Comparison of ENCODE assay signal across 8 mouse cellular contexts in the genomic region with DNA sequence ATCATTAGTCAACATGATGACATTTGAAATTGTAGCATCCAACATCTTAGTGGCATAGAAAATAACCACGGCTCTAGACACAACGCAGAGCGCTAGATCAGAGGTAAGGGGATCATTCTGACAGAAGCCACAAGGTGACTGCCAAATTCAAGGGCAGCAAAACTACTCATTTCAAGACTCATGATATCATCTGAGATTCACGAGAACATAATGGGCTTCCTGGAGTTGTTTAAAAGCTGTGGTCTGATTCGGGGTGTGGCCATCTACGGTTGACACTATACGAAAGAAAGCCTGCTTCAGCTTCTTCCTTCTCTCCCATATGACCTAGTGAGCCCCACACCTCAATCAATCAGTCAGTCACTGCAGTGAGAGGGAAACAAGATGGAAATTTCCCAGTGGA.
DNase-seq lines count a peak whose midpoint lies in the region; ATAC-seq and TF ChIP-seq lines count a peak whose summit lies in the region.

No protein-coding gene starts in this region.

- H3K27me3 ChIP-seq in forebrain, embryonic 14.5 days (replicated peaks; ENCODE audit: control insufficient read depth, insufficient read depth, low read length) = no peaks in the 10 kb centered on the region
- H3K27me3 ChIP-seq in forebrain, embryonic 10.5 days (ENCODE audit: poor library complexity, severe bottlenecking) = peaks cover 29% of the 10 kb centered on the region
- H3K27me3 ChIP-seq in liver, embryonic 15.5 days = peaks cover 23% of the 10 kb centered on the region
- peaks cover 29% of the 10 kb centered on the region for H3K27me3 ChIP-seq in liver, embryonic 12.5 days (replicated peaks)
- H3K27me3 ChIP-seq in hindbrain, postnatal 0 days (ENCODE audit: insufficient read depth, low read length) = no peaks in the 10 kb centered on the region
- H3K27me3 ChIP-seq in neural tube, embryonic 14.5 days (ENCODE audit: control insufficient read depth, insufficient read depth, low read length) = no peaks in the 10 kb centered on the region

- TF ChIP-seq CTCF in hindbrain, postnatal 0 days (IDR thresholded peaks at IDR 0.05; ENCODE audit: low read depth) = no peak

- no peaks in the 10 kb centered on the region for H3K9me3 ChIP-seq in forebrain, embryonic 14.5 days (replicated peaks; ENCODE audit: control insufficient read depth, low read length)
- H3K9me3 ChIP-seq in forebrain, embryonic 10.5 days = no peaks in the 10 kb centered on the region
- H3K9me3 ChIP-seq in liver, embryonic 15.5 days (replicated peaks) = no peaks in the 10 kb centered on the region
- no peaks in the 10 kb centered on the region for H3K9me3 ChIP-seq in liver, embryonic 12.5 days (replicated peaks)
- H3K9me3 ChIP-seq in hindbrain, postnatal 0 days (ENCODE audit: low read length) = no peaks in the 10 kb centered on the region
- H3K9me3 ChIP-seq in neural tube, embryonic 14.5 days (ENCODE audit: control insufficient read depth, low read length) = no peaks in the 10 kb centered on the region

- peak overlapping the region; percentile 75 for H3K4me2 ChIP-seq in forebrain, embryonic 14.5 days (ENCODE audit: low read length)
- peak overlapping the region; percentile 64; the same call in 1 of the 2 replicates for H3K4me2 ChIP-seq in liver, embryonic 15.5 days
- no peak overlapping the region for H3K4me2 ChIP-seq in liver, embryonic 12.5 days
- peak overlapping the region; percentile 66 for H3K4me2 ChIP-seq in hindbrain, postnatal 0 days (ENCODE audit: low read depth, low read length)
- peak overlapping the region; percentile 71 for H3K4me2 ChIP-seq in neural tube, embryonic 14.5 days (ENCODE audit: low read depth, low read length)

- H3K27ac ChIP-seq in forebrain, embryonic 14.5 days (ENCODE audit: low read depth, low read length) = no peak overlapping the region
- H3K27ac ChIP-seq in forebrain, embryonic 10.5 days = no peak overlapping the region
- H3K27ac ChIP-seq in liver, embryonic 15.5 days (replicated peaks) = no peak overlapping the region
- no peak overlapping the region for H3K27ac ChIP-seq in liver, embryonic 12.5 days
- H3K27ac ChIP-seq in hindbrain, postnatal 0 days = peak overlapping the region; percentile 80; the same call in 1 of the 2 replicates
- H3K27ac ChIP-seq in neural tube, embryonic 14.5 days (ENCODE audit: low read depth, low read length) = no peak overlapping the region

- ATAC-seq in forebrain, embryonic 14.5 days = no peak
- ATAC-seq in liver, embryonic 15.5 days (ENCODE audit: insufficient read depth) = no peak
- ATAC-seq in liver, embryonic 12.5 days = no peak
- no peak for ATAC-seq in hindbrain, postnatal 0 days
- no peak for ATAC-seq in neural tube, embryonic 14.5 days (ENCODE audit: low read depth)

- H3K4me1 ChIP-seq in forebrain, embryonic 14.5 days (ENCODE audit: control insufficient read depth, insufficient read depth, low read length) = peaks cover 2% of the 10 kb centered on the region; the same call in 1 of the 2 replicates
- peaks cover 13% of the 10 kb centered on the region for H3K4me1 ChIP-seq in forebrain, embryonic 10.5 days
- H3K4me1 ChIP-seq in liver, embryonic 15.5 days (replicated peaks) = peaks cover 7% of the 10 kb centered on the region
- peaks cover 4% of the 10 kb centered on the region; the same call in 1 of the 2 replicates for H3K4me1 ChIP-seq in liver, embryonic 12.5 days
- 0 out of 2 replicates have a peak, but pooled peaks cover 11% of the 10 kb centered on the region for H3K4me1 ChIP-seq in hindbrain, postnatal 0 days (ENCODE audit: insufficient read depth, low read length)
- no peaks in the 10 kb centered on the region for H3K4me1 ChIP-seq in neural tube, embryonic 14.5 days (ENCODE audit: control insufficient read depth, insufficient read depth, low read length)

- no peaks in the 10 kb centered on the region for H3K36me3 ChIP-seq in forebrain, embryonic 14.5 days (ENCODE audit: control insufficient read depth, insufficient read depth, low read length)
- H3K36me3 ChIP-seq in forebrain, embryonic 10.5 days (replicated peaks) = no peaks in the 10 kb centered on the region
- H3K36me3 ChIP-seq in liver, embryonic 15.5 days (replicated peaks) = no peaks in the 10 kb centered on the region
- no peaks in the 10 kb centered on the region for H3K36me3 ChIP-seq in liver, embryonic 12.5 days
- no peaks in the 10 kb centered on the region for H3K36me3 ChIP-seq in hindbrain, postnatal 0 days (ENCODE audit: insufficient read depth, low read length)
- H3K36me3 ChIP-seq in neural tube, embryonic 14.5 days (ENCODE audit: control insufficient read depth, insufficient read depth, low read length) = no peaks in the 10 kb centered on the region

- H3K9ac ChIP-seq in forebrain, embryonic 14.5 days (ENCODE audit: low read length) = no peak overlapping the region
- H3K9ac ChIP-seq in liver, embryonic 15.5 days = no peak overlapping the region
- H3K9ac ChIP-seq in liver, embryonic 12.5 days = no peak overlapping the region
- H3K9ac ChIP-seq in hindbrain, postnatal 0 days (replicated peaks; ENCODE audit: low read length) = peak overlapping the region; percentile 58; the same call in 1 of the 2 replicates
- H3K9ac ChIP-seq in neural tube, embryonic 14.5 days (replicated peaks; ENCODE audit: low read depth, low read length) = no peak overlapping the region; the same call in 1 of the 2 replicates

- H3K4me3 ChIP-seq in forebrain, embryonic 14.5 days (ENCODE audit: low read depth, low read length) = no peak overlapping the region
- H3K4me3 ChIP-seq in forebrain, embryonic 10.5 days = no peak overlapping the region
- no peak overlapping the region for H3K4me3 ChIP-seq in liver, embryonic 15.5 days (replicated peaks)
- no peak overlapping the region for H3K4me3 ChIP-seq in liver, embryonic 12.5 days
- H3K4me3 ChIP-seq in hindbrain, postnatal 0 days (ENCODE audit: low read length) = peak overlapping the region; percentile 49
- H3K4me3 ChIP-seq in neural tube, embryonic 14.5 days (ENCODE audit: low read depth, low read length) = peak overlapping the region; percentile 42; the same call in 1 of the 2 replicates

- WGBS in forebrain, embryonic 14.5 days = 87% methylated on average over 7 of the region's 7 CpGs
- 90% methylated on average over 7 of the region's 7 CpGs for WGBS in forebrain, embryonic 10.5 days
- 52% methylated on average over 7 of the region's 7 CpGs for WGBS in liver, embryonic 15.5 days (ENCODE audit: insufficient replicate concordance)
- 60% methylated on average over 7 of the region's 7 CpGs for WGBS in liver, embryonic 12.5 days (ENCODE audit: insufficient replicate concordance)
- whole genome bisulfite sequencing in hindbrain, postnatal 0 days = 72% methylated on average over 7 of the region's 7 CpGs
- WGBS in neural tube, embryonic 14.5 days = 78% methylated on average over 7 of the region's 7 CpGs

- DNase-seq in forebrain, embryonic 14.5 days (ENCODE audit: low spot score) = no peak
- no peak for DNase-seq in forebrain, embryonic 10.5 days (ENCODE audit: extremely low spot score, low spot score)
- peak; percentile 14 for DNase-seq in hindbrain, postnatal 0 days (ENCODE audit: low spot score)
- no peak for DNase-seq in cerebellum, adult 11-12 months
- DNase-seq in layer of hippocampus, postnatal 14 days (ENCODE audit: low spot score in 2 of 2) = no peak

Comparison
In these comparisons a context has a peak if more than half of its experiments do, and no peak if none do; other contexts are left out.
1. H3K4me3 ChIP-seq: peak in hindbrain, postnatal 0 days (single experiment) and neural tube, embryonic 14.5 days (single experiment); none in forebrain, embryonic 14.5 days (single experiment), forebrain, embryonic 10.5 days (single experiment), liver, embryonic 15.5 days (single experiment) and liver, embryonic 12.5 days (single experiment).